Mouse (Mus musculus) lung, embryonic 15.5 days (tissue): ENCODE measurements around the gene Iqsec1. TPM values are rescaled to one million over a fixed set of nuclear protein-coding genes. Genes with fewer than 3 reads are reported as not detected.

Experiments used
- ATAC-seq: fragments of 200-750 bp; cut with Nextera tagmentation; 2 replicates; pipeline ENCODE4 v1.8.0; 2017; ENCODE audit warnings: moderate number of reproducible peaks, borderline replicate concordance; ENCODE audit not compliant: low FRiP score, low TSS enrichment; ENCODE audit errors: extremely low read depth
- H3K27ac ChIP-seq: fragments of 300-500 bp; sonication (generic); 2 replicates; pipeline ENCODE4 v1.5.1; 2015; ENCODE audit warnings: moderate library complexity, mild to moderate bottlenecking, inconsistent platforms
- H3K27me3 ChIP-seq: fragments of 300-500 bp; sonication (generic); 2 replicates; pipeline ENCODE4 v1.6.1; 2015; ENCODE audit warnings: inconsistent platforms
- H3K36me3 ChIP-seq: fragments of 300-500 bp; sonication (generic); 2 replicates; pipeline ENCODE4 v1.6.1; 2015; ENCODE audit warnings: inconsistent platforms
- H3K4me1 ChIP-seq: fragments of 300-500 bp; sonication (generic); 2 replicates; pipeline ENCODE4 v1.6.1; 2015; ENCODE audit warnings: inconsistent platforms
- H3K4me2 ChIP-seq: fragments of 300-500 bp; sonication (generic); 2 replicates; pipeline ENCODE4 v1.6.1; 2015; ENCODE audit warnings: inconsistent platforms, mild to moderate bottlenecking, moderate library complexity
- H3K4me3 ChIP-seq: fragments of 300-500 bp; sonication (generic); 2 replicates; pipeline ENCODE4 v1.5.1; 2015; ENCODE audit warnings: mild to moderate bottlenecking, inconsistent platforms
- H3K9ac ChIP-seq: fragments of 300-500 bp; sonication (generic); 2 replicates; pipeline ENCODE4 v1.6.1; 2015; ENCODE audit warnings: inconsistent platforms
- H3K9me3 ChIP-seq: fragments of 300-500 bp; sonication (generic); 2 replicates; pipeline ENCODE4 v1.6.1; 2016; ENCODE audit warnings: inconsistent platforms
- WGBS: fragments of 180-500 bp; shearing (Covaris S2); methylation state at CpG from one replicate; pipeline ENCODE4 v1.1.7; 2015; 5-methylcytosine and 5-hydroxymethylcytosine counted together
- polyA plus RNA-seq: library from polyadenylated mRNA; unstranded; fragments of >200 nt; fragmentation: Nextera tagmentation; extraction: Ambion mirVana; gene quantifications from 2 replicates; pipeline ENCODE4 v1.2.1, GENCODE M21; 2015

The Iqsec1 gene
- polyA plus RNA-seq, 1 experiment from 2014 or later = 12.3 TPM

GRCm38 (mm10) chr6:90789520-90789919, 199.0 kb downstream of the Iqsec1 start:
- Histone ChIP-seq H3K4me3 (no peak overlapping the region), H3K9me3 (no peaks in the 10 kb centered on the region), H3K27ac (no peak overlapping the region), H3K4me1 (no peaks in the 10 kb centered on the region), H3K27me3 (no peaks in the 10 kb centered on the region), H3K36me3 (no peaks in the 10 kb centered on the region), H3K9ac (no peak overlapping the region), H3K4me2 (no peak overlapping the region)
- ATAC-seq = no peak
- WGBS = 77% methylated on average over 5 of the region's 5 CpGs

GRCm38 (mm10) chr6:90787587-90787986, 200.9 kb downstream of the Iqsec1 start:
- Histone ChIP-seq H3K9ac (no peak overlapping the region), H3K4me3 (no peak overlapping the region), H3K36me3 (no peaks in the 10 kb centered on the region), H3K4me1 (no peaks in the 10 kb centered on the region), H3K27ac (no peak overlapping the region), H3K27me3 (no peaks in the 10 kb centered on the region), H3K9me3 (no peaks in the 10 kb centered on the region), H3K4me2 (no peak overlapping the region)
- no peak for ATAC-seq
- WGBS = 92% methylated on average over 3 of the region's 3 CpGs

- WGBS = 60% methylated on average over 6 of the region's 6 CpGs
- no peaks in the 10 kb centered on the region for H3K9me3 ChIP-seq
- no peak overlapping the region for H3K4me3 ChIP-seq
- H3K27ac ChIP-seq = no peak overlapping the region
- no peak overlapping the region for H3K9ac ChIP-seq
- no peaks in the 10 kb centered on the region for H3K27me3 ChIP-seq
- ATAC-seq = no peak
- H3K36me3 ChIP-seq = no peaks in the 10 kb centered on the region
- peaks cover 5% of the 10 kb centered on the region for H3K4me1 ChIP-seq
- H3K4me2 ChIP-seq = no peak overlapping the region
Measured at GRCm38 (mm10) chr6:90787036-90787435, 201.4 kb downstream of the Iqsec1 start.

- no peaks in the 10 kb centered on the region for H3K27me3 ChIP-seq
- H3K9ac ChIP-seq = no peak overlapping the region
- 52% methylated on average over 3 of the region's 3 CpGs for WGBS
- H3K4me1 ChIP-seq = peaks cover 9% of the 10 kb centered on the region
- no peaks in the 10 kb centered on the region for H3K36me3 ChIP-seq
- H3K4me2 ChIP-seq = no peak overlapping the region
- ATAC-seq = no peak
- no peak overlapping the region for H3K27ac ChIP-seq
- no peaks in the 10 kb centered on the region for H3K9me3 ChIP-seq
- no peak overlapping the region for H3K4me3 ChIP-seq
Measured at GRCm38 (mm10) chr6:90786589-90786988, 201.9 kb downstream of the Iqsec1 start.

GRCm38 (mm10) chr6:90783945-90784344, 204.5 kb downstream of the Iqsec1 start:
- WGBS = 48% methylated on average over 4 of the region's 4 CpGs
- Histone ChIP-seq H3K4me2 (no peak overlapping the region), H3K9ac (no peak overlapping the region), H3K9me3 (no peaks in the 10 kb centered on the region), H3K4me3 (no peak overlapping the region), H3K4me1 (peaks cover 9% of the 10 kb centered on the region), H3K27ac (no peak overlapping the region), H3K27me3 (no peaks in the 10 kb centered on the region), H3K36me3 (no peaks in the 10 kb centered on the region)
- ATAC-seq = no peak

- Histone ChIP-seq H3K9me3 (no peaks in the 10 kb centered on the region), H3K4me3 (no peak overlapping the region), H3K36me3 (no peaks in the 10 kb centered on the region), H3K4me1 (peaks cover 9% of the 10 kb centered on the region), H3K27ac (no peak overlapping the region), H3K9ac (no peak overlapping the region), H3K27me3 (no peaks in the 10 kb centered on the region), H3K4me2 (no peak overlapping the region)
- ATAC-seq = no peak
Measured at GRCm38 (mm10) chr6:90783176-90783575, 205.3 kb downstream of the Iqsec1 start.

GRCm38 (mm10) chr6:90781921-90782770, 206.3 kb downstream of the Iqsec1 start:
- Histone ChIP-seq H3K4me3 (no peak overlapping the region), H3K4me1 (peaks cover 9% of the 10 kb centered on the region), H3K27ac (no peak overlapping the region), H3K4me2 (no peak overlapping the region), H3K9me3 (no peaks in the 10 kb centered on the region), H3K27me3 (no peaks in the 10 kb centered on the region), H3K36me3 (no peaks in the 10 kb centered on the region), H3K9ac (no peak overlapping the region)
- ATAC-seq = no peak
- WGBS = 44% methylated on average over 19 of the region's 19 CpGs

GRCm38 (mm10) chr6:90780532-90780931, 208.0 kb downstream of the Iqsec1 start:
- no peak overlapping the region for H3K4me2 ChIP-seq
- H3K9me3 ChIP-seq = no peaks in the 10 kb centered on the region
- H3K27me3 ChIP-seq = no peaks in the 10 kb centered on the region
- ATAC-seq = no peak
- WGBS = 42% methylated on average over 2 of the region's 2 CpGs
- no peak overlapping the region for H3K27ac ChIP-seq
- no peaks in the 10 kb centered on the region for H3K36me3 ChIP-seq
- H3K4me3 ChIP-seq = no peak overlapping the region
- no peak overlapping the region for H3K9ac ChIP-seq
- peaks cover 9% of the 10 kb centered on the region for H3K4me1 ChIP-seq

- H3K4me2 ChIP-seq = no peak overlapping the region
- H3K27me3 ChIP-seq = no peaks in the 10 kb centered on the region
- no peaks in the 10 kb centered on the region for H3K9me3 ChIP-seq
- no peak overlapping the region for H3K9ac ChIP-seq
- no peak overlapping the region for H3K4me3 ChIP-seq
- peaks cover 9% of the 10 kb centered on the region for H3K4me1 ChIP-seq
- no peaks in the 10 kb centered on the region for H3K36me3 ChIP-seq
- ATAC-seq = no peak
- WGBS = 67% methylated on average over 6 of the region's 6 CpGs
- no peak overlapping the region for H3K27ac ChIP-seq
Measured at GRCm38 (mm10) chr6:90778841-90779240, 209.6 kb downstream of the Iqsec1 start.

GRCm38 (mm10) chr6:90777302-90777701, 211.2 kb downstream of the Iqsec1 start:
- H3K9me3 ChIP-seq = no peaks in the 10 kb centered on the region
- 79% methylated on average over 1 of the region's 1 CpGs for WGBS
- no peak overlapping the region for H3K4me2 ChIP-seq
- no peaks in the 10 kb centered on the region for H3K36me3 ChIP-seq
- H3K27ac ChIP-seq = no peak overlapping the region
- H3K4me1 ChIP-seq = peaks cover 6% of the 10 kb centered on the region
- no peak overlapping the region for H3K9ac ChIP-seq
- H3K27me3 ChIP-seq = no peaks in the 10 kb centered on the region
- no peak overlapping the region for H3K4me3 ChIP-seq
- no peak for ATAC-seq

- Histone ChIP-seq H3K27me3 (no peaks in the 10 kb centered on the region), H3K4me3 (no peak overlapping the region), H3K4me2 (no peak overlapping the region), H3K9me3 (no peaks in the 10 kb centered on the region), H3K4me1 (no peaks in the 10 kb centered on the region; the same call in 1 of the 2 replicates), H3K9ac (no peak overlapping the region), H3K27ac (no peak overlapping the region), H3K36me3 (no peaks in the 10 kb centered on the region)
- WGBS = 93% methylated on average over 1 of the region's 1 CpGs
- no peak for ATAC-seq
Measured at GRCm38 (mm10) chr6:90775606-90776005, 212.9 kb downstream of the Iqsec1 start.

GRCm38 (mm10) chr6:90773811-90774233, 214.7 kb downstream of the Iqsec1 start:
- Histone ChIP-seq H3K27ac (no peak overlapping the region), H3K36me3 (no peaks in the 10 kb centered on the region), H3K27me3 (no peaks in the 10 kb centered on the region), H3K9ac (no peak overlapping the region), H3K4me3 (no peak overlapping the region), H3K4me1 (no peaks in the 10 kb centered on the region), H3K4me2 (no peak overlapping the region), H3K9me3 (no peaks in the 10 kb centered on the region)
- ATAC-seq = no peak
